Mouse (Mus musculus) activated CD4-positive, CD25-positive, alpha-beta regulatory T cell, adult 4 months (primary cell): ENCODE data around the gene Tiam1. TPM values are rescaled to one million over a fixed set of nuclear protein-coding genes. Genes with fewer than 3 reads are reported as not detected.

Source experiments
- ATAC-seq: one replicate; pipeline ENCODE4 v1.8.0; 2017
- polyA plus RNA-seq, 2 experiments: library from polyadenylated mRNA; unstranded; fragments of 100-300 nt; shearing (Covaris generic); gene quantifications; one replicate each; pipeline ENCODE4 v1.2.1; 2017

Tiam1 gene
- polyA plus RNA-seq, 2 experiments from 2014 or later: 49.7 to 53.9 TPM

DNA sequence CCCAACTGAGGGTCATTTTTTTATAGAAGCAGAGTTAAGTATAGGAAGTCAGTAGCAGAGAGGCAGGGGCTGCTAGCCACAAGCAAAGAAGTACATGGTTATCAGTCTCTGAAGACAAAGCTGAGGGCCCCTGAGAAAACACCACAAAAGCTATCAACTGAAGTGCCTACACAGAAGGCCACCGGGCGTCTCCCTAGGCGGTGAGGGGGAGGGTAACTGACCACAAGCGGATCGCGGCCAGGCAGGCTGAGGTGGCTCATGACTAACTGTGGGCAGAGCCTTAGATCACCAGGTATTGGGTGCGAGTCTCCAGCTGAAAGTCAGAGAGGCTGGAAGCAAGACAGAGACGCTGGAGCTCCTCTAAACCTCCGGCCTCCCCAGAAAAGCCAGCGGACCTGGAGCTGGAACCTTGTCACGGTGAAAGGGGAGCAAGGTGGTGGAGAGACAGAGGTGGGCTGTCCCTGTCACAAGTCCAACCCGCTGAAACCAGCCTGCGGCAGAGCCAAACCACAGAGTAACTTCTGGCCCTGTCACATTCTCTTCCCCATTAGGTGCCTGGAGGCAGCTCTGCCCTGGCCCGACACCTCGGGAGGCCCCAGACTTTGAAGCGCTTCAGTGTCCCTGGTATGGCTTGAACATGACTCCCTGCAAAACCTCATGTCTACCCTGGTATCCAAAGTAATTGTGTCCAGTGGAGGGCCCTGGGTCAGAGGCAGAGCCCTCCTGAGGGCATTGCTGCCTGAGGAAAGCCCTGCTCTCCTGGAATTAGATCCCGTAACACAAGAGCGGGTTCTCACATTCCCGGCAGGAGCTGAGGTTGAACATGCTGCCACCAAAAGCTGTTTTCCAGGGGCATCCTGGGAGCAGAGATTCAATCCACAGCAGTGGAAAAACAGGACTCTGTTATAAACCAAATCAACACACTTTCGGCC, 271.3 kb downstream of the Tiam1 start:
- no peak for ATAC-seq

DNA sequence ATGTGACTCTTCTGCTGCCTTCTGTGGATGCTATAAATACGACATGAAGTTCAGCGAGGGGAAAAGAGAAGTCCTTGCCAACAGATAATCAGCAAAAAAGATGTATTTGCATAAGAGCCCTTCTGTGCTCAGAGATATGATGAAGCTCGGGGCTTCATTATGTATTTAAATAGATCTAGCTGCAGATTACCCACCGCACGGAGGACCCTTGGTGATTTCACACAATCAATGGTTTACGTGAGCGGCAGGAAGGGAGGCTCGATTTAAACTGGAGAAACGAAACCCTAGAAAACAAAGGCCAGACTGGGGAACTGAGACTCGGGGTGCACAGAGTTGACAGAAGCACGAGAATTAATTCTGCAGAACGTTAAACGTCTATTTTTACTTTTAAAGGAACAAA, 272.2 kb downstream of the Tiam1 start:
- ATAC-seq: no peak

DNA sequence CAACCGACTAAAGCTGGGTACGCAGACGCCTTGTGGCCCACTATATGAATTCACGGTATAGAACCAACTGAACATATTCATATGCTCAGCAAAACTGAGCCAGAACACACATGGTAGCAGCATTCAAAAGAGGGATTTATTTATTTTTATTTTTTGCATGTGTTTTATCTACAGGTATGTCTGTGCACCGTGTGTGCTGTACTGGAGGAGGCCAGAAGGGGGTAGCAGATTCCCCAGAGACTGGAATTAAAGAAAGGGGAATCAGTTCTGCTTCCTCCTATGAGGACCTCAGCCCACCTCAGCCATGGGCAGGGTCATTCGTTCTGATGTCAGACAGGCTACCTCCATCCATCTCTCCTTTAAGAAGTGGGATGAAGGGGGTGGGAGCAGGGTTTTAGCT, 273.5 kb downstream of the Tiam1 start:
- ATAC-seq: no peak

DNA sequence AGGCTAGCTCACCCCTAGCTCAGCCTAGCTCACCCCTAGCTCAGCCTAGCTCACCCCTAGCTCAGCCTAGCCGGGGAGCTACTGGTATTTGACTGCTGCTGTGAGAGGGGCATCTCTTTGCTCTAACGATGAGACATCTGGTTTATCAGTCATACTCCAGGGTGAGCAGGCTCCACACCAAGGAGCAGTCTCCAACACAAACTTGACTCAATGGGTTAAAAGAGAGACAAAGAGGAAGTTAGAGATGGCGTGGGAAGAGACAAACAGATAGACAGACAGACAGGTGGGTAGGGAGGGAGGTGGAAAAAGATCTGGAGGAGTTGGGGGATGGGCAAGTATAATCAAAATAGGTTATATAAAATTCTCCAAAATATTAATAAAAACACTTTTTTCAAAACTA, 275.1 kb downstream of the Tiam1 start:
- ATAC-seq: no peak

- ATAC-seq: no peak
Observed at GRCm38 (mm10) chr16:89867212-89867829, 276.2 kb downstream of the Tiam1 start.

- no peak for ATAC-seq
Observed at GRCm38 (mm10) chr16:89865136-89865535, 278.4 kb downstream of the Tiam1 start.

DNA sequence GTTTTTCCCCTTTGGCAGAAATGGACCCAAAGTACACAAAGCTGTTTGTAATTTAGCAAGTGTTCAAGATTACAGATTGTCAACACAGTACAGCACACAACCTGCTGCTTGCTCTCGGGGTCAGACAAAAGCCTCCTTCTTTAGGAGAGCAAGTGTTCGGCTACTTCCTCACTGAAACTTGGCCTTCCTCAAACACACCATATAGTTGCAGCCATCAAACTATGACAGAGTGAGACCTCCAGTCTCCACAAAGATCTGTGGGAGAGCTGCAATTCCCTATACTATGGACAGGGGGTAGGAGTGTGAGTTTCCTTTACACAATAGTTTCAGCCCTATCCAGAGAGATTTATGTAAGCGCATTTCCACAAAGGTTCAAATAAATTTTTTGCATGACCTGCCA, 278.9 kb downstream of the Tiam1 start:
- ATAC-seq: no peak

DNA sequence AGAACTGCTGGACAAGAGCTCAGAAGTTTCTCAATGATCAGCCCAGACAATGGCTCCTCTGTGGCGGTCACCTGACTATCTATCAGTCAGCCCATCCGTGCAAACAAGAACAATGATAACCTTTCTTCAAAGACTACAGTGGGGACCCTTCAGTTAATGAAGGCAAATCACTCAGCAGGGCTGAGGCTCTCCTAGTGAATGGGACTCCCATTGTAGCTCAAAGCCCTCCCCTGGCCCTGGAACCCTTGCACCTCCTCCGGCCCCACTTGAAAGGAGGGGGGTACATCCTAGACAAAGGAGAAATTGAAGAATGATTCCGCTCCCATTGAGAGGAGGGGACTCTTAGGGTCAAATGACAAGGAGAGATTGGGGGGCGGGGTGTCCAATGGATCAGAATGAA, 280.3 kb downstream of the Tiam1 start:
- ATAC-seq: no peak

GRCm38 (mm10) chr16:89861531-89861930, 282.0 kb downstream of the Tiam1 start:
- ATAC-seq: no peak

DNA sequence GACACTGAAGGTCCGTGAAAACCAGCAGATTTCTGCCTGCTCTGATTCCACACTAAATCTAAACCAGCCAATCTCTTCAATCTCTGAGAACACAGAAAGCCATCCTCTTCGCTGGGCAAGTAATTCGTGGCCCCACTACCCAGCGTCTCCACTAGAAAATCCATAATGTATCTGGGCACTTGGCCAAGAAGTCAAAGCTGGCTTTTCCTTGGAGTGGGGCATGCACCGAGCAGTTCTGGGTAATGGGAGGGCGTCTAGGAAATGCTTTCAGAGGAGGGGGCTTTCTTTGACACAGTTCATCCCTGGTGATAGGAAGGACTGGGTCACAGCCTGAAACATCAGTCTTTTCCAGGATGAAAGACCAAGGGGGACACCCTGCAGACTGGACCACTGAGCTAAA, 282.9 kb downstream of the Tiam1 start:
- ATAC-seq: no peak

- no peak for ATAC-seq
Observed at GRCm38 (mm10) chr16:89857666-89858065, 285.9 kb downstream of the Tiam1 start.

DNA sequence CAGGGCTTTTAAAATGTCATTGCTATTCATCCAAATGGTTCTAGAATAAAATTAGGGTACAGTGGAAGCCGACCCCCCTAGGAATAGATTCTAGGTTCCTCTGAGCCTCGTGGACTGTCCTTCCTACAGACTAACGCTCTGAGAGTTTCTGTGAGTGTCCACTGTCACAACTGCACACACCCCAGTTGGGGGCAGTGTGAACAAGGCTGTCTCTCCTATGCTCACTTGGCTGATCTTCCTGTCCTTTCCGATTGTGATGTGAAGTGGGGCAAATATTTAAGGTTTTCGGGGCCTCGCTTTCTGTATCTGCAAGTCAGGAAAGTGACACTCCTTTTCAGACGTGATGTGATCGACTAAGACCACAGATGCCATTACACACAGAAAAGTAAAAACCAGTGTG, 288.8 kb downstream of the Tiam1 start:
- ATAC-seq: no peak

DNA sequence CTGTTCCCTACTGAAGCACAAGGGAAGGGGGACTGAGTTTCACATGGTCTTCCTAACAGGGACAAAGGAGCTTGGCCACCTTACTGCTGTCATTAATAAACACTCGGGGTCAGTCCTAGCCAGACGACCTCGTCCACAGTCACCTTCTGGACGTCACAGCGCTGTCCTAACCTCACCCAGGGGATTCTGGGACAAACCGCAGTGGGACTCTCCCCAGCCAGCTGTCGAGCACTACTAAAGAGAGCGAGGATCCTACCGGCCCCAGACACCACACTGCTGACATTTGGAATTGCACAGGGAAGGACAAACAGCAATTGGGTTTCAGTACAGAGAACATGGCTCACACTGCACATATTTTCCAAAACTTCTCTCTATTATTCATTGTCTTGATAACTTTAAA, 292.2 kb downstream of the Tiam1 start:
- ATAC-seq: no peak

- peak; percentile 79 for ATAC-seq
Observed at GRCm38 (mm10) chr16:89848651-89849597, 294.6 kb downstream of the Tiam1 start.

DNA sequence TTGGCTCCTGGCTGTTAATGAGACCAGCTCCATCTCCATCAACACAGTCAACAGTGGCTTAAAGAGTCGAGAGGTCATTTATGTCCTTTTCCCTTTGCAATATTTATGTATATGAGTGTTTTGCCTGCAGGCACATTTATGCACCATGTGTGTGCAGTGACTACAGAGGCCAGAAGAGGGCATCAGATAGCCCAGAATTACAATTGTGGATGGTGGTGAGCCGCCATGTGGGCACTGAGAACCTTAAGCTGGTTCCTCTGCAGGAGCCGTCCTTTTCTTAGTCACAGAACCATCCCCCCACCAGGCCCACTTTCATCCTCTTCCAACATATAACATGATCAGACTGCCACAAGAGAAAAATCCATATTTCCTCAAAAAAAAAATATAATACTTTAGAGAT, 295.4 kb downstream of the Tiam1 start:
- no peak for ATAC-seq

DNA sequence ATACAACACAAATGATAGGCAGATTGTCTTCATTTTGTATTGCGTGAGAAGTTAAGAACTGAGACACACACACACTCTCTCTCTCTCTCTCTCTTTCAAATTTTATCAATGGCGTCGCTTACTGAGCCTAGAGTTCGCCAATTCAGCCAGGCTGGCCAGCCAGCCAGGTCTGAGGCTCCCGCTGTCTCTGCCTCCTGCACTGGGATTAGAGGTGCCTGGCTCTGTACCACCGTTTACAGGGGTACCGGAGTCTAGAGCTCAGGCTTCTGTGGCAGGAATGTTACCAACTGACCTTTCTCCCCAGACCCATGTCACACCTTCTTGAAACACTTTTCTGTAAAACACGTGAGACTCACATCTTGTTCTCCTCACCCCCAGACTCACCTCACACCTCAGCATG, 298.1 kb downstream of the Tiam1 start:
- ATAC-seq: no peak

- peak; percentile 54 for ATAC-seq
Observed at GRCm38 (mm10) chr16:89844580-89844979, 299.0 kb downstream of the Tiam1 start.

- ATAC-seq: no peak
Observed at GRCm38 (mm10) chr16:89841894-89842293, 301.7 kb downstream of the Tiam1 start.

DNA sequence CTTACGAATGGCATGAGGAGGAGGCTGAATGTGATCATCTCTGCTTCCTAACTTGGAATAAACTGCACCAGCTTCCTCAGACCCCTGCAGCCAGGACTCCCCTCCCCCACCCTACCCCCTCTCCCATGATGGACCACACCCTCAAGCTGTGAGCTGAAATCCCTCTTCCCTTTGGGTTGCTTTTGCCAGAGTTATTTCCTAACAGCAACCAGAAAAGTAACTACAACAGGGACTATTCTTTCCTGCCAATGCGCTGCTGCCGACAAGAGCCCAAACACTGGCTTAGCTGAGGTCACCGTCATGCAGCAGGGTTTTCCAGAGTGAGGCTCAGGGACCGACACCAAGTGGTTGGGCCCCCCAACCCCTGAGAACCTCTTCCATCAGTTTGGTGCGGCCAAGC, 303.2 kb downstream of the Tiam1 start:
- ATAC-seq: no peak

DNA sequence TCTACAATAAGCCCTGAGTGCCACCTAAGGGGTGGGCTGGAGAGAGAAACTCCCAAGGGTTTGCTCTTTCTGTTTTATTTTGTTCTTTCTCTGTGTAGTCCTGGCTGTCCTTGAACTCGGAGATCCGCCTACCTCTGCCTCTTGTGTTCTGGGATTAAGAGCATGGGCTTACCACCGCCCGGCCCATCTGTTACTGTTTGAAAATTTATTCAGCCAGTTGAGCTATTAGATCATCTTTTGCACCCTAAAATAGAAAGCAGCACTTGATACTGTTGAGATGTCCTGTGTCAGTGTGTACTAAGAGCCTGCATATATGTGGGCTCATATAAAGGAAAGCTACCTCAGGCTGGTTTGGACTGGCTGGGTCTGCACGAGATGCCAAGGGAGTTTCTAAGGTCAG, 303.7 kb downstream of the Tiam1 start:
- ATAC-seq: no peak

GRCm38 (mm10) chr16:89837096-89837495, 306.5 kb downstream of the Tiam1 start:
- ATAC-seq: peak; percentile 61

- peak; percentile 53 for ATAC-seq
Observed at GRCm38 (mm10) chr16:89835551-89835950, 308.0 kb downstream of the Tiam1 start.

DNA sequence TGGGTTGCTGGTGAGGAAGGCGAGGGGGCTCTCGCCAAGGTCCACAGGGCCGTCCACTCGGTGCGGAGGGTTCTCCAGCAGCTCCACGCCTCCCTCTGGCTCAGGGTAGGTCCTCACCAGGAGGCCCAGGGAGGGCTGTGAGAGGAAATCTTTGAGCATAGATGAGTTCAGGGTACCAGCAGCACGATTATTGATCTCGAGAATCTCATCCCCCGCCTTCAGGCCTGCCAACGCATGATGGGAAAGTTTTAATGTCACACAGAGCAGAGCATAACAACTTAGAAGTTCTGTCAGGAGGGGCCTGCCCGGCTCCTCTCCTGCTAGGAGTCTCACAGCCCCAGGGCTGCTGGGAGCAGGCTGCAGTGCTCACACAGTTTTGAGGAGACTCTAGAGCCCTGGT, 310.6 kb downstream of the Tiam1 start:
- peak; percentile 11 for ATAC-seq
